Mouse (Mus musculus): ENCODE results near the gene Sobp.

Gene Sobp

GRCm38 (mm10) chr10:42991018-42991417, 183.3 kb downstream of the Sobp start:
- DNase-seq (ENCODE audit: low spot score): no peak

- peak; percentile 59 for DNase-seq (ENCODE audit: low spot score)
Observed at GRCm38 (mm10) chr10:42989910-42990309, 184.4 kb downstream of the Sobp start.

GRCm38 (mm10) chr10:42988627-42989026, 185.7 kb downstream of the Sobp start:
- no peak for DNase-seq (ENCODE audit: low spot score)

GRCm38 (mm10) chr10:42987594-42988052, 186.7 kb downstream of the Sobp start:
- DNase-seq (ENCODE audit: low spot score): peak; percentile 10

GRCm38 (mm10) chr10:42984886-42985285, 189.4 kb downstream of the Sobp start:
- DNase-seq (ENCODE audit: low spot score): no peak

GRCm38 (mm10) chr10:42980999-42981757, 193.2 kb downstream of the Sobp start:
- no peak for DNase-seq (ENCODE audit: low spot score)

GRCm38 (mm10) chr10:42978346-42978745, 196.0 kb downstream of the Sobp start:
- DNase-seq (ENCODE audit: low spot score): no peak

- DNase-seq (ENCODE audit: low spot score): no peak
Observed at GRCm38 (mm10) chr10:42976577-42976976, 197.8 kb downstream of the Sobp start.

GRCm38 (mm10) chr10:42973537-42973936, 200.8 kb downstream of the Sobp start:
- no peak for DNase-seq (ENCODE audit: low spot score)

GRCm38 (mm10) chr10:42972504-42973172, 201.7 kb downstream of the Sobp start:
- peak; percentile 42 for DNase-seq (ENCODE audit: low spot score)

GRCm38 (mm10) chr10:42968332-42968731, 206.0 kb downstream of the Sobp start:
- no peak for DNase-seq (ENCODE audit: low spot score)

- no peak for DNase-seq (ENCODE audit: low spot score)
Observed at GRCm38 (mm10) chr10:42963061-42963460, 211.3 kb downstream of the Sobp start.

GRCm38 (mm10) chr10:42962655-42963054, 211.7 kb downstream of the Sobp start:
- peak; percentile 67 for DNase-seq (ENCODE audit: low spot score)

- DNase-seq (ENCODE audit: low spot score): peak; percentile 43
Observed at GRCm38 (mm10) chr10:42962181-42962601, 212.1 kb downstream of the Sobp start.

- no peak for DNase-seq (ENCODE audit: low spot score)
Observed at GRCm38 (mm10) chr10:42961771-42962170, 212.6 kb downstream of the Sobp start.

- no peak for DNase-seq (ENCODE audit: low spot score)
Observed at GRCm38 (mm10) chr10:42958686-42959085, 215.6 kb downstream of the Sobp start.

- DNase-seq (ENCODE audit: low spot score): peak; percentile 49
Observed at GRCm38 (mm10) chr10:42957881-42958651, 216.3 kb downstream of the Sobp start.

GRCm38 (mm10) chr10:42955205-42955604, 219.1 kb downstream of the Sobp start:
- DNase-seq (ENCODE audit: low spot score): no peak

GRCm38 (mm10) chr10:42953601-42954000, 220.7 kb downstream of the Sobp start:
- no peak for DNase-seq (ENCODE audit: low spot score)
